Mouse (Mus musculus) thymus, adult 2 months (tissue): ENCODE data around the gene Cul4a.

Experiments used
- CTCF ChIP-seq: fragments of 200-500 bp; IDR thresholded peaks from 2 replicates; pipeline ENCODE4 v1.5.1; 2012; ENCODE audit warnings: mild to moderate bottlenecking, control low read depth, low read length, moderate library complexity, borderline replicate concordance; ENCODE audit not compliant: control insufficient read depth, poor library complexity, insufficient read depth; ENCODE audit errors: extremely low read depth
- POLR2A ChIP-seq: fragments of 200-500 bp; IDR thresholded peaks from 2 replicates; pipeline ENCODE4 v1.6.1; 2012; ENCODE audit warnings: mild to moderate bottlenecking, low read length, control low read depth, moderate library complexity; ENCODE audit not compliant: control insufficient read depth, poor library complexity, insufficient read depth; ENCODE audit errors: extremely low read depth

- no peak for TF ChIP-seq POLR2A
- TF ChIP-seq CTCF, result no peak
Observed at GRCm38 (mm10) chr8:13117096-13117495, 11.7 kb downstream of the Cul4a start.
